Comparison of ENCODE assay signal across 11 mouse cellular contexts in genomic region chr2:157474269-157474729, GRCm38 (mm10). TPM values are rescaled to one million over a fixed set of nuclear protein-coding genes. Genes with fewer than 3 reads are reported as not detected.
DNase-seq lines count a peak whose midpoint lies in the region; ATAC-seq lines count a peak whose summit lies in the region.
"Had no signal": no experiment of that assay in that cellular context is flagged by ENCODE, and none has a peak within 500 bp of the region (broad histone marks: within the 10 kb centered on the region; RNA-seq: fewer than 3 reads in every experiment).

No protein-coding gene starts in this region.

- H3K4me2 ChIP-seq in heart, embryonic 13.5 days = no peak overlapping the region
- H3K4me2 ChIP-seq in embryonic facial prominence, embryonic 14.5 days (ENCODE audit: low read depth, low read length) = no peak overlapping the region
- H3K4me2 ChIP-seq in hindbrain, embryonic 16.5 days (ENCODE audit: low read length) = no peak overlapping the region
- no peak overlapping the region for H3K4me2 ChIP-seq in midbrain, embryonic 16.5 days (ENCODE audit: low read length)

- no peak overlapping the region for H3K27ac ChIP-seq in heart, embryonic 13.5 days (replicated peaks)
- peak overlapping the region; percentile 80 for H3K27ac ChIP-seq in embryonic facial prominence, embryonic 14.5 days (replicated peaks; ENCODE audit: low read depth, low read length)
- H3K27ac ChIP-seq in hindbrain, embryonic 16.5 days (ENCODE audit: low read depth, low read length) = peak overlapping the region; percentile 82
- H3K27ac ChIP-seq in midbrain, embryonic 16.5 days (ENCODE audit: low read length) = peak overlapping the region; percentile 93

- H3K4me1 ChIP-seq in heart, embryonic 13.5 days = peaks cover 46% of the 10 kb centered on the region
- peaks cover 49% of the 10 kb centered on the region for H3K4me1 ChIP-seq in embryonic facial prominence, embryonic 14.5 days (ENCODE audit: control insufficient read depth, insufficient read depth, low read length)
- H3K4me1 ChIP-seq in hindbrain, embryonic 16.5 days (ENCODE audit: control insufficient read depth, insufficient read depth, low read depth, low read length) = peaks cover 36% of the 10 kb centered on the region
- H3K4me1 ChIP-seq in midbrain, embryonic 16.5 days (ENCODE audit: control insufficient read depth, insufficient read depth, low read length) = peaks cover 43% of the 10 kb centered on the region

- no peaks in the 10 kb centered on the region; the same call in 1 of the 2 replicates for H3K27me3 ChIP-seq in heart, embryonic 13.5 days (replicated peaks)
- H3K27me3 ChIP-seq in embryonic facial prominence, embryonic 14.5 days (replicated peaks; ENCODE audit: control insufficient read depth, insufficient read depth, low read length) = no peaks in the 10 kb centered on the region
- H3K27me3 ChIP-seq in hindbrain, embryonic 16.5 days (replicated peaks; ENCODE audit: control insufficient read depth, insufficient read depth, low read length) = no peaks in the 10 kb centered on the region
- H3K27me3 ChIP-seq in midbrain, embryonic 16.5 days (ENCODE audit: control insufficient read depth, insufficient read depth, low read depth, low read length) = no peaks in the 10 kb centered on the region

- DNase-seq in heart, adult 18-20 months = no peak
- DNase-seq in embryonic facial prominence, embryonic 14.5 days (ENCODE audit: low spot score) = no peak
- DNase-seq in spleen, postnatal 14 days (ENCODE audit: low spot score in 2 of 2) = no peak
- DNase-seq in cerebellum, adult 11 months = no peak
- no peak for DNase-seq in gastrocnemius, postnatal 4 days (ENCODE audit: low spot score in 2 of 2)
- DNase-seq: heart, postnatal 10 days; lung, postnatal 36 days had no signal

- H3K9me3 ChIP-seq in heart, embryonic 13.5 days = no peaks in the 10 kb centered on the region
- H3K9me3 ChIP-seq in embryonic facial prominence, embryonic 14.5 days (ENCODE audit: control insufficient read depth, low read length) = no peaks in the 10 kb centered on the region
- no peaks in the 10 kb centered on the region for H3K9me3 ChIP-seq in hindbrain, embryonic 16.5 days (ENCODE audit: control insufficient read depth, low read length)
- no peaks in the 10 kb centered on the region for H3K9me3 ChIP-seq in midbrain, embryonic 16.5 days (replicated peaks; ENCODE audit: control insufficient read depth, low read length, poor library complexity, severe bottlenecking)

- H3K4me3 ChIP-seq in heart, embryonic 13.5 days = no peak overlapping the region
- H3K4me3 ChIP-seq in embryonic facial prominence, embryonic 14.5 days (ENCODE audit: low read depth, low read length) = no peak overlapping the region
- H3K4me3 ChIP-seq in hindbrain, embryonic 16.5 days (ENCODE audit: low read length) = no peak overlapping the region
- no peak overlapping the region for H3K4me3 ChIP-seq in midbrain, embryonic 16.5 days (ENCODE audit: low read depth, low read length)
- H3K4me3 ChIP-seq: erythroblast, embryonic 14.5 days had no signal

- WGBS in heart, embryonic 13.5 days = 40% methylated on average over 6 of the region's 6 CpGs
- 11% methylated on average over 6 of the region's 6 CpGs for WGBS in embryonic facial prominence, embryonic 14.5 days
- 8% methylated on average over 6 of the region's 6 CpGs for WGBS in hindbrain, embryonic 16.5 days
- WGBS in midbrain, embryonic 16.5 days = 5% methylated on average over 6 of the region's 6 CpGs

- no peak for ATAC-seq in heart, embryonic 13.5 days (ENCODE audit: extremely low read depth, insufficient number of reproducible peaks, low FRiP score, low TSS enrichment)
- ATAC-seq in embryonic facial prominence, embryonic 14.5 days (ENCODE audit: low read depth) = 0 out of 2 replicates have a peak, but pooled peaks have one; percentile 3
- no peak for ATAC-seq in hindbrain, embryonic 16.5 days
- ATAC-seq in midbrain, embryonic 16.5 days = 0 out of 2 replicates have a peak, but pooled peaks have one; percentile 9

- peak overlapping the region; percentile 50; the same call in 1 of the 2 replicates for H3K9ac ChIP-seq in heart, embryonic 13.5 days
- H3K9ac ChIP-seq in embryonic facial prominence, embryonic 14.5 days (ENCODE audit: low read depth, low read length) = peak overlapping the region; percentile 35; the same call in 1 of the 2 replicates
- peak overlapping the region; percentile 42 for H3K9ac ChIP-seq in hindbrain, embryonic 16.5 days (ENCODE audit: low read depth, low read length)
- H3K9ac ChIP-seq in midbrain, embryonic 16.5 days (ENCODE audit: low read depth, low read length) = peak overlapping the region; percentile 50

- H3K36me3 ChIP-seq in heart, embryonic 13.5 days = peaks cover 14% of the 10 kb centered on the region
- peaks cover 21% of the 10 kb centered on the region for H3K36me3 ChIP-seq in embryonic facial prominence, embryonic 14.5 days (ENCODE audit: control insufficient read depth, insufficient read depth, low read length)
- peaks cover 10% of the 10 kb centered on the region for H3K36me3 ChIP-seq in hindbrain, embryonic 16.5 days (ENCODE audit: control insufficient read depth, insufficient read depth, low read length)
- peaks cover 3% of the 10 kb centered on the region; the same call in 1 of the 2 replicates for H3K36me3 ChIP-seq in midbrain, embryonic 16.5 days (ENCODE audit: control insufficient read depth, insufficient read depth, low read length)

RNA-seq across cellular contexts. Expression of gene Src, which starts 56.1 kb away (rescaled TPM):
- 7.3 and 7.6 TPM in 2 replicates for polyA plus RNA-seq in heart, embryonic 13.5 days (2015; fragmentation: Nextera tagmentation; extraction: Ambion mirVana)
- total RNA-seq in heart, adult 18-20 months (2021) = 1 to 10 TPM; 4.2 to 4.8 TPM
- polyA plus RNA-seq in embryonic facial prominence, embryonic 14.5 days (2014; fragmentation: Nextera tagmentation; extraction: Ambion mirVana) = 12.6 and 16.2 TPM in 2 replicates
- polyA plus RNA-seq in hindbrain, embryonic 16.5 days (2015; fragmentation: Nextera tagmentation; extraction: Ambion mirVana) = 26.5 and 29.9 TPM in 2 replicates
- polyA plus RNA-seq in midbrain, embryonic 16.5 days (2015; fragmentation: Nextera tagmentation; extraction: Ambion mirVana) = 32.5 and 33.2 TPM in 2 replicates
- 10 to 100 TPM; 13.3 to 13.6 TPM for total RNA-seq in gastrocnemius, postnatal 4 days (2021)

Comparison
In these comparisons a context has a peak if more than half of its experiments do, and no peak if none do; other contexts are left out.
1. ATAC-seq: peak in embryonic facial prominence, embryonic 14.5 days (single experiment) and midbrain, embryonic 16.5 days (single experiment); none in heart, embryonic 13.5 days (single experiment) and hindbrain, embryonic 16.5 days (single experiment).
2. Peak in every context shown above with its lines, with median percentiles within 50 percentile points of each other: H3K9ac ChIP-seq.